Mouse (Mus musculus): ENCODE data around the gene Ccr10. TPM values are rescaled to one million over a fixed set of nuclear protein-coding genes. Genes with fewer than 3 reads are reported as not detected.

Ccr10 gene
- polyA plus RNA-seq, 1 experiment, result 0.18 TPM

DNA sequence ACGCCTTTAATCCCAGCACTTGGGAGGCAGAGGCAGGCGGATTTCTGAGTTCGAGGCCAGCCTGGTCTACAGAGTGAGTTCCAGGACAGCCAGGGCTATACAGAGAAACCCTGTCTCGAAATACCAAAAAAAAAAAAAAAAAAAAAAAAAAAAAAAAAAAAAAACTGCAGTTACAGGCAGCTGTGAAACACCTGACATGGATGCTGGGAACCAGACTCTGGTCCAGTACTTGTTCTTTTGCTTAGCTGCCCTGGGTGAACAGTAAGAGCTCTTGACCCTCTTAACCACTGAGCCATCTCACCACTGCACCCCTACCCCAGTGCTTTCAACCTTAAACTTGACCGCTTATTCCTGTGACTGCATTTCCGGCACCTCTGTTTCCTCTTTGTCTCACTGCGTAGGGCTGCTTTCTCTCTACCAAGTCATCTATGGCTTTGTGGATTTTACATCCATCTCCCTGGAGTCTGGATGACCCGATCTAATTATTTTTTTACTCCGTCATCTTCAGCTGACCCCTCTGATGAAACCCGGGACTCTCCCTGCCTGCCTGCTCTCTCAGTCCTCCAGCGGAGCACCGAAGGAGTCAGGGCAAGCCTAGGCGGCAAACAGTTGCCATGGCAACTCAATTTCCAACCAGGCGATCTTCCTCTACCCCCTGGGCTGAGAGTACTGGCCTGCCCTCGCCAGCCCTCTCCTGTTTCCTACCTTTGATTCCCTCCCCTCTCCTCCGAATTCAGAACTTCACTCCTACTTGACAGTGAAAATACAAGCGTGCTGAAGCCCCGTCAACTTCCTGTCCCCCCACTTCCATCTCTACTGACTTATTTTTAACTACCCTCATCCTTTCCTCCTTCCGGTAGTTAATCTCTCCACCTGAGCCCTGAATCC, 31.7 kb downstream of the Ccr10 start:
- H3ac ChIP-seq (ENCODE audit: control insufficient read depth, insufficient read length, low read depth), result no peak overlapping the region
- no peaks in the 10 kb centered on the region for H3K27me3 ChIP-seq (ENCODE audit: control insufficient read depth, insufficient read depth, insufficient read length)
- no peak overlapping the region for H3K4me3 ChIP-seq (ENCODE audit: insufficient read depth, poor library complexity, severe bottlenecking)
- TF ChIP-seq CEBPB (IDR thresholded peaks at IDR 0.05; ENCODE audit: low read depth) (no peak), MAX (IDR thresholded peaks at IDR 0.05) (no peak), FOSL1 (IDR thresholded peaks at IDR 0.05; ENCODE audit: insufficient read depth, low read length, poor library complexity, severe bottlenecking) (no peak), MYOD1 (IDR thresholded peaks at IDR 0.05; ENCODE audit: control insufficient read depth, insufficient read length, low read depth) (no peak), USF1 (IDR thresholded peaks at IDR 0.05; ENCODE audit: low read depth) (no peak)
- no peaks in the 10 kb centered on the region for H3K79me3 ChIP-seq (ENCODE audit: low read depth)
- no peaks in the 10 kb centered on the region for H3K79me2 ChIP-seq (ENCODE audit: control insufficient read depth, insufficient read depth)
- no peaks in the 10 kb centered on the region for H3K36me3 ChIP-seq (ENCODE audit: control insufficient read depth, insufficient read depth)

DNA sequence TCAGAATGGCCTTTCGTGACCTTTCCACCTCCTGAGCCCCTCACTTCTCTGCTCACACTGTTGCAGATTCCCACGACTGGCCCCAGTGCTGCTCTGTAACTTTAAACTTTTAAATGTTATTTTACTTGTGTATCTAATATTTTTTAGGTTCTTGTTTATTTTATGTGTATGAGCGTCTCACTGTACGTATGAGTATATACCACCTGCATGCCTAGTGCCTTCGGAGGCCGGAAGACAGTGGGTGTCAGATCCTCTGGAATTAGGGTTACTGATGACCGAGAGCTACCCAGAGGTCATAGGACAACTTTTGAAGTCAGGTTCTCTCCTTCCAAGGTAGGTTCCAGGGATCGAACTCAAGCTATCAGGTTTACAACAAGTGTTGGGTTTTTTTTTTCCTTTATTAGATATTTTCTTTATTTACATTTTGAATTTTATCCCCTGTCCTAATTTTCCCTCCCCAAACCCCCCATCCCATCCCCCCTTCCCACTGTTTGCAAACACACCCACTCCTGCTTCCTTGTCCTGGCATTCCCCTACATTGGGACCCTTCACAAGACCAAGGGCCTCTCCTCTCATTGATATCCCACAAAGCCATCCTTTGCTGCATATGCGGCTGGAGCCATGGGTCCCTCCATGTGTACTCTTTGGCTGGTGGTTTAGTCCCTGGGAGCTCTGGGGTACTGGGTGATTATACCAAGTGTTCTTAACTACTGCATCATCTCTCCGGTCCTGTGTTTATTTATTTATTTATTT, 32.9 kb downstream of the Ccr10 start:
- H3K27me3 ChIP-seq (ENCODE audit: control insufficient read depth, insufficient read depth, insufficient read length), result no peaks in the 10 kb centered on the region
- no peaks in the 10 kb centered on the region for H3K36me3 ChIP-seq (ENCODE audit: control insufficient read depth, insufficient read depth)
- TF ChIP-seq CTCF (IDR thresholded peaks at IDR 0.05; ENCODE audit: control insufficient read depth, insufficient read depth, insufficient read length) (no peak), MYOG (IDR thresholded peaks at IDR 0.05; ENCODE audit: control insufficient read depth, extremely low read depth, insufficient read length) (no peak), FOSL1 (IDR thresholded peaks at IDR 0.05; ENCODE audit: insufficient read depth, low read length, poor library complexity, severe bottlenecking) (no peak), MYOD1 (IDR thresholded peaks at IDR 0.05; ENCODE audit: control insufficient read depth, insufficient read length, low read depth) (no peak), MAX (IDR thresholded peaks at IDR 0.05) (no peak), USF1 (IDR thresholded peaks at IDR 0.05; ENCODE audit: low read depth) (no peak), CEBPB (IDR thresholded peaks at IDR 0.05; ENCODE audit: low read depth) (no peak)

DNA sequence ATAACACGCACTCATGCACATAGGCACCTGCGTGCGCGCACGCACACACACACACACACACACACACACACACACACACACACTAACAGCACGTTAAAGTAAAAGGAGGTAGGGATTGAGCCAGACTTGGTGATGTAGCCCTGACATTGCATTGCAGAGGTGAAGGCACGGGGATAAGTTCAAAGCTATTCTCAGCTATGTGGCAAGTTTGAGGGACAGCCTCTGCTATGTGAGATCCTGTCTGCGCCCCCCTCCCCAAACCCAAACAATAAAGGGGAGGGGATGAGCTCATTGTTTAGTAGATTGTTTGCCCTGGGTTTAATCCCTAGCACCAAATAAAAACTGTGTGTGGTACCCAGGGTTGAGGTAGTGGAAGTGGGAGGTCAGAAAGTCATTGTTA, 34.2 kb downstream of the Ccr10 start:
- TF ChIP-seq USF1 (IDR thresholded peaks at IDR 0.05; ENCODE audit: low read depth) (no peak), CTCF (IDR thresholded peaks at IDR 0.05; ENCODE audit: control insufficient read depth, insufficient read depth, insufficient read length) (no peak), MYOG (IDR thresholded peaks at IDR 0.05; ENCODE audit: control insufficient read depth, extremely low read depth, insufficient read length) (no peak), MAX (IDR thresholded peaks at IDR 0.05) (no peak), MYOD1 (IDR thresholded peaks at IDR 0.05; ENCODE audit: control insufficient read depth, insufficient read length, low read depth) (no peak)

More for the DNA sequence above, 32.9 kb downstream of the Ccr10 start:
- H3K4me3 ChIP-seq (ENCODE audit: insufficient read depth, poor library complexity, severe bottlenecking), result no peak overlapping the region
- no peaks in the 10 kb centered on the region for H3K79me3 ChIP-seq (ENCODE audit: low read depth)
- H3K79me2 ChIP-seq (ENCODE audit: control insufficient read depth, insufficient read depth), result no peaks in the 10 kb centered on the region
- H3ac ChIP-seq (ENCODE audit: control insufficient read depth, insufficient read length, low read depth), result no peak overlapping the region

DNA sequence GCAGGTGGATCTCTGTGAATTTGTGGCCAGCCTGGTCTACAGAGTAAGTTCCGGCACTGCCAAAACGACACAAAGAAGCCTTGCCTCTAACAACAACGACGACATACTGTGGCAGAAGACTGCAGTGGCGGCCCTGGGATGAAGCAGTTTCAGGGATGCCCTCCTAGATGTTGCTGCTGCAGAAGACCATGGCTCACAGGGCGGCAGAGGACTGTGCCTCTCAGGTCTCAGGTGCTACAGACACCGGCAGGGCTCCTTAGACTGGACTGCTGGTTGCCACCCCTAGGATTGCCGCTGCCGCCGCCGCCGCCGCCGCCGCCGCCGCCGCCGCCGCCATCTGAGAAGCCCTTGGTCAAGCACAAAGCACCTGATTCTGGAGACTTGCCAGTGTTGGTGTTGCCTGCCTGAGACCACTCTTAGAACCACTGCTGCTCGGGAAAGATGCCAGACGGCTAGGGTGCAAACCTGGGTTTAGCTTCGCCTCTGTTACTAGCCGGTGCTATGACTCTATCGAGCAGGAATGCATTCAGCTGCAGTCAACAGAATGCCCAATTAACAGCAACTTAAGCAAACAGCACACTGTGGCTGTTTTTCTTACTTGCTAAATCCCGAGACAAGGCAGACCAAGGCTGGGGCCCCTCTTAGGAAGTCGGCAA, 35.0 kb downstream of the Ccr10 start:
- Histone ChIP-seq H3K79me3 (ENCODE audit: low read depth) (no peaks in the 10 kb centered on the region), H3K36me3 (ENCODE audit: control insufficient read depth, insufficient read depth) (no peaks in the 10 kb centered on the region), H3K27me3 (ENCODE audit: control insufficient read depth, insufficient read depth, insufficient read length) (no peaks in the 10 kb centered on the region), H3K79me2 (ENCODE audit: control insufficient read depth, insufficient read depth) (no peaks in the 10 kb centered on the region), H3K4me3 (ENCODE audit: insufficient read depth, poor library complexity, severe bottlenecking) (no peak overlapping the region), H3ac (ENCODE audit: control insufficient read depth, insufficient read length, low read depth) (no peak overlapping the region)
- TF ChIP-seq CEBPB (IDR thresholded peaks at IDR 0.05; ENCODE audit: low read depth) (no peak), MYOD1 (IDR thresholded peaks at IDR 0.05; ENCODE audit: control insufficient read depth, insufficient read length, low read depth) (no peak), MAX (IDR thresholded peaks at IDR 0.05) (no peak)

More for the DNA sequence above, 34.2 kb downstream of the Ccr10 start:
- no peaks in the 10 kb centered on the region for H3K79me2 ChIP-seq (ENCODE audit: control insufficient read depth, insufficient read depth)
- H3ac ChIP-seq (ENCODE audit: control insufficient read depth, insufficient read length, low read depth), result no peak overlapping the region
- no peak overlapping the region for H3K4me3 ChIP-seq (ENCODE audit: insufficient read depth, poor library complexity, severe bottlenecking)
- no peaks in the 10 kb centered on the region for H3K79me3 ChIP-seq (ENCODE audit: low read depth)
- no peaks in the 10 kb centered on the region for H3K36me3 ChIP-seq (ENCODE audit: control insufficient read depth, insufficient read depth)
- no peaks in the 10 kb centered on the region for H3K27me3 ChIP-seq (ENCODE audit: control insufficient read depth, insufficient read depth, insufficient read length)

DNA sequence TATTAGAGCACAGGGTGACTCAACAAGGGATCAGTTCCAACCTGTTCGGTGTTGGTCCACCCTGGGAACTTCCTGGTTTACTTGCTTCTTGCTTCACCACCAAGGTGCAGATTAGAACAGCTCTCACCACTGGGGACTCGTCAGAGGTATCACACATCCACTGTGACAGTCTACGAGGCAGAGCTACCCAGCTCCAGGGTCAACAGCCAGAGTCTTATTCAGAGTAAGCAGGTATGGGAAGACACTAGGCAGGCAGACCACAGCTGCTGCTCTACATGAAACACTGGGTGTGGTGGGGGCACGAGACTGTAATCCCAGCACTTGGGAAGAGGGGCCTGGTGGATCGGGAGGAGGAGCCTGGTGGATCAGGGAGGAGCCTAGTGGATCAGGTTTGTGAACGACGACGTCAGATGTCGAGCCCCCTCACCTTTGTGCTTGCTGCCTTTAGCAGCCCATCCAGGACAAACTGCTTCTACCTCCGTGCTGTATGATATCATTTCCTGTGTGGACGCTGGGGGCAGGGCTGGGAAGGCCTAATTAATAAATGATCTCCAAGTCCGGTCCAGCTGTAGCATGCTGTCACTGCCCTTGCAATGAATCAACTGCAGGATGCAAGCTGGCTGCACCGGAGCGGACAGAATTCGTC, 36.6 kb downstream of the Ccr10 start:
- Histone ChIP-seq H3ac (ENCODE audit: control insufficient read depth, insufficient read length, low read depth) (no peak overlapping the region), H3K36me3 (ENCODE audit: control insufficient read depth, insufficient read depth) (no peaks in the 10 kb centered on the region), H3K79me3 (ENCODE audit: low read depth) (no peaks in the 10 kb centered on the region), H3K27me3 (ENCODE audit: control insufficient read depth, insufficient read depth, insufficient read length) (no peaks in the 10 kb centered on the region), H3K79me2 (ENCODE audit: control insufficient read depth, insufficient read depth) (no peaks in the 10 kb centered on the region), H3K4me3 (ENCODE audit: insufficient read depth, poor library complexity, severe bottlenecking) (no peak overlapping the region)
- no peak for TF ChIP-seq FOSL1 (IDR thresholded peaks at IDR 0.05; ENCODE audit: insufficient read depth, low read length, poor library complexity, severe bottlenecking)
- no peak for TF ChIP-seq CTCF (IDR thresholded peaks at IDR 0.05; ENCODE audit: control insufficient read depth, insufficient read depth, insufficient read length)
- no peak for TF ChIP-seq USF1 (IDR thresholded peaks at IDR 0.05; ENCODE audit: low read depth)
- no peak for TF ChIP-seq MAX (IDR thresholded peaks at IDR 0.05)
- no peak for TF ChIP-seq MYOG (IDR thresholded peaks at IDR 0.05; ENCODE audit: control insufficient read depth, extremely low read depth, insufficient read length)
- no peak for TF ChIP-seq MYOD1 (IDR thresholded peaks at IDR 0.05; ENCODE audit: control insufficient read depth, insufficient read length, low read depth)
